Mouse (Mus musculus) liver, postnatal 0 days (tissue): ENCODE measurements at regions not wholly inside any gene's neighbourhood (a gene's known extent, or its start where the extent isn't known, plus 50 kb on each side); places are given as distances from the start of the nearest gene placed in this dataset.
A peak's percentile ranks its signal among the peaks of the same experiment; 100 is the strongest.

Experiments used
- ATAC-seq: fragments of 200-750 bp; cut with Nextera tagmentation; 2 replicates; pipeline ENCODE4 v1.8.0; 2017; ENCODE audit warnings: mild to moderate bottlenecking, moderate library complexity
- DNase-seq: peaks from one replicate; pipeline ENCODE4 v3.0.0-alpha.2; 2016
- H3K27ac ChIP-seq: fragments of 300-500 bp; sonication (generic); 2 replicates; pipeline ENCODE4 v1.5.1; 2014; ENCODE audit warnings: antibody characterized with exemption, moderate library complexity, mild to moderate bottlenecking, low read depth
- H3K27me3 ChIP-seq: fragments of 300-500 bp; sonication (generic); 2 replicates; pipeline ENCODE4 v1.6.1; 2014; ENCODE audit warnings: low read length, control low read depth, mixed read lengths; ENCODE audit not compliant: insufficient read depth
- H3K36me3 ChIP-seq: fragments of 300-500 bp; sonication (generic); replicated peaks from 2 replicates; pipeline ENCODE4 v1.6.1; 2014; ENCODE audit warnings: mild to moderate bottlenecking, control low read depth, low read length, moderate library complexity, mixed read lengths; ENCODE audit not compliant: insufficient read depth
- H3K4me1 ChIP-seq: fragments of 300-500 bp; sonication (generic); 2 replicates; pipeline ENCODE4 v1.6.1; 2014; ENCODE audit warnings: antibody characterized with exemption, mild to moderate bottlenecking, control low read depth; ENCODE audit not compliant: insufficient read depth
- H3K4me2 ChIP-seq: fragments of 300-500 bp; sonication (generic); 2 replicates; pipeline ENCODE4 v1.6.1; 2014; ENCODE audit warnings: low read depth, mild to moderate bottlenecking, low read length, moderate library complexity, mixed read lengths
- H3K4me3 ChIP-seq: fragments of 300-500 bp; sonication (generic); 2 replicates; pipeline ENCODE4 v1.5.1; 2014; ENCODE audit warnings: low read depth, low read length
- H3K9ac ChIP-seq: fragments of 300-500 bp; sonication (generic); replicated peaks from 2 replicates; pipeline ENCODE4 v1.6.1; 2014; ENCODE audit warnings: mild to moderate bottlenecking, moderate library complexity
- H3K9me3 ChIP-seq: fragments of 300-500 bp; sonication (generic); 2 replicates; pipeline ENCODE4 v1.6.1; 2016; ENCODE audit warnings: mild to moderate bottlenecking, control low read depth, low read length, mixed read lengths
- CTCF ChIP-seq: sonication (generic); IDR thresholded peaks from 2 replicates; pipeline ENCODE4 v1.5.1; 2016; ENCODE audit warnings: antibody characterized with exemption, low read depth
- EP300 ChIP-seq: IDR thresholded peaks from 2 replicates; pipeline ENCODE4 v1.6.1; 2016; ENCODE audit warnings: antibody characterized with exemption, low read depth, mild to moderate bottlenecking
- WGBS: fragments of 180-500 bp; shearing (Covaris S2); extraction: QIAGEN DNeasy Blood & Tissue Kit; methylation state at CpG from one replicate; pipeline ENCODE4 v1.1.7; 2014; ENCODE audit not compliant: insufficient replicate concordance; 5-methylcytosine and 5-hydroxymethylcytosine counted together

- 61% methylated on average over 7 of the region's 7 CpGs for WGBS
- Histone ChIP-seq H3K9ac (no peak overlapping the region), H3K27ac (no peak overlapping the region), H3K9me3 (no peaks in the 10 kb centered on the region), H3K27me3 (no peaks in the 10 kb centered on the region), H3K36me3 (no peaks in the 10 kb centered on the region), H3K4me1 (no peaks in the 10 kb centered on the region), H3K4me2 (no peak overlapping the region), H3K4me3 (no peak overlapping the region)
- no peak for ATAC-seq
- TF ChIP-seq CTCF (no peak), EP300 (no peak)
- no peak for DNase-seq
Measured at GRCm38 (mm10) chr11:105538421-105539210, 51.2 kb upstream of the Tanc2 start.

- TF ChIP-seq EP300 (no peak), CTCF (no peak)
- H3K9me3 ChIP-seq = no peaks in the 10 kb centered on the region
- H3K4me3 ChIP-seq = no peak overlapping the region
- H3K9ac ChIP-seq = no peak overlapping the region
- ATAC-seq = no peak
- no peaks in the 10 kb centered on the region for H3K36me3 ChIP-seq
- no peaks in the 10 kb centered on the region for H3K27me3 ChIP-seq
- no peaks in the 10 kb centered on the region for H3K4me1 ChIP-seq
- no peak for DNase-seq
- H3K4me2 ChIP-seq = no peak overlapping the region
- 77% methylated on average over 5 of the region's 5 CpGs for WGBS
- H3K27ac ChIP-seq = no peak overlapping the region
Measured at GRCm38 (mm10) chr11:105532616-105533015, 57.2 kb upstream of the Tanc2 start.

GRCm38 (mm10) chr11:105530711-105531157, 59.1 kb upstream of the Tanc2 start:
- 77% methylated on average over 10 of the region's 10 CpGs for WGBS
- no peaks in the 10 kb centered on the region for H3K36me3 ChIP-seq

GRCm38 (mm10) chr11:105526066-105526465, 63.7 kb upstream of the Tanc2 start:
- Histone ChIP-seq H3K9ac (no peak overlapping the region), H3K4me3 (no peak overlapping the region), H3K4me1 (0 out of 2 replicates have a peak, but pooled peaks cover 5% of the 10 kb centered on the region), H3K27ac (no peak overlapping the region), H3K9me3 (no peaks in the 10 kb centered on the region), H3K36me3 (no peaks in the 10 kb centered on the region), H3K4me2 (no peak overlapping the region), H3K27me3 (no peaks in the 10 kb centered on the region)
- ATAC-seq = no peak
- DNase-seq = no peak
- 85% methylated on average over 4 of the region's 4 CpGs for WGBS
- no peak for TF ChIP-seq CTCF

More at GRCm38 (mm10) chr11:105530711-105531157, 59.1 kb upstream of the Tanc2 start:
- ATAC-seq (no peak), DNase-seq (no peak)
- Histone ChIP-seq H3K27me3 (no peaks in the 10 kb centered on the region), H3K4me1 (no peaks in the 10 kb centered on the region), H3K27ac (no peak overlapping the region), H3K9me3 (no peaks in the 10 kb centered on the region), H3K9ac (no peak overlapping the region), H3K4me2 (no peak overlapping the region), H3K4me3 (no peak overlapping the region)
- TF ChIP-seq CTCF (no peak), EP300 (no peak)

GRCm38 (mm10) chr11:105525608-105526007, 64.2 kb upstream of the Tanc2 start:
- no peak for TF ChIP-seq CTCF
- no peak for TF ChIP-seq EP300
- Histone ChIP-seq H3K4me2 (no peak overlapping the region), H3K4me3 (no peak overlapping the region), H3K9me3 (no peaks in the 10 kb centered on the region), H3K27ac (no peak overlapping the region), H3K36me3 (no peaks in the 10 kb centered on the region), H3K9ac (no peak overlapping the region), H3K4me1 (0 out of 2 replicates have a peak, but pooled peaks cover 5% of the 10 kb centered on the region), H3K27me3 (no peaks in the 10 kb centered on the region)
- ATAC-seq (no peak), DNase-seq (peak; percentile 24)
- 26% methylated on average over 5 of the region's 5 CpGs for WGBS

GRCm38 (mm10) chr11:105524400-105524799, 65.4 kb upstream of the Tanc2 start:
- Histone ChIP-seq H3K4me3 (no peak overlapping the region), H3K9ac (no peak overlapping the region), H3K27me3 (no peaks in the 10 kb centered on the region), H3K4me1 (0 out of 2 replicates have a peak, but pooled peaks cover 5% of the 10 kb centered on the region), H3K4me2 (no peak overlapping the region), H3K9me3 (no peaks in the 10 kb centered on the region), H3K36me3 (no peaks in the 10 kb centered on the region), H3K27ac (no peak overlapping the region)
- ATAC-seq (no peak), DNase-seq (no peak)
- WGBS = 72% methylated on average over 8 of the region's 8 CpGs
- TF ChIP-seq EP300 (no peak), CTCF (no peak)
